Mouse (Mus musculus) adipocyte (in vitro differentiated cells): ENCODE results near the gene Rexo1.

Experiments used
- DNase-seq: peaks from one replicate; pipeline ENCODE4 v3.0.0-alpha.2; 2016; ENCODE audit warnings: low spot score

Gene Rexo1

GRCm38 (mm10) chr10:80584642-80585552 is 23.5 kb upstream of the Rexo1 start:
- no peak for DNase-seq

- no peak for DNase-seq
These were observed 22.7 kb upstream of the Rexo1 start for GRCm38 (mm10) chr10:80584045-80584488.

- DNase-seq: no peak
These were observed 21.7 kb upstream of the Rexo1 start for GRCm38 (mm10) chr10:80583047-80583446.

- peak; percentile 77 for DNase-seq
These were observed 17.6 kb upstream of the Rexo1 start for GRCm38 (mm10) chr10:80578911-80579310.

- peak; percentile 83 for DNase-seq
These were observed 16.9 kb upstream of the Rexo1 start for GRCm38 (mm10) chr10:80578131-80578750.

GRCm38 (mm10) chr10:80577195-80578130 is 16.1 kb upstream of the Rexo1 start, which contains the start of gene Klf16:
Klf16 (minus strand) TSS chr10:80577321.
- peak; percentile 96 for DNase-seq

GRCm38 (mm10) chr10:80576351-80577194 is 15.2 kb upstream of the Rexo1 start:
- DNase-seq: peak; percentile 39

- DNase-seq: no peak
These were observed 14.6 kb upstream of the Rexo1 start for GRCm38 (mm10) chr10:80575925-80576324.

GRCm38 (mm10) chr10:80574896-80575295 is 13.5 kb upstream of the Rexo1 start:
- DNase-seq: no peak

GRCm38 (mm10) chr10:80573944-80574343 is 12.6 kb upstream of the Rexo1 start:
- DNase-seq: no peak

- no peak for DNase-seq
These were observed 11.1 kb upstream of the Rexo1 start for GRCm38 (mm10) chr10:80572477-80572876.

GRCm38 (mm10) chr10:80570871-80571836 is 9.8 kb upstream of the Rexo1 start:
- no peak for DNase-seq

- DNase-seq: no peak
These were observed 9.1 kb upstream of the Rexo1 start for GRCm38 (mm10) chr10:80570419-80570818.

GRCm38 (mm10) chr10:80569664-80570066 is 8.3 kb upstream of the Rexo1 start:
- no peak for DNase-seq

- DNase-seq: no peak
These were observed 7.5 kb upstream of the Rexo1 start for GRCm38 (mm10) chr10:80568876-80569275.

GRCm38 (mm10) chr10:80566375-80567092 is 5.2 kb upstream of the Rexo1 start:
- DNase-seq: peak; percentile 75

GRCm38 (mm10) chr10:80560621-80561020 is 739 bp downstream of the Rexo1 start:
- DNase-seq: peak; percentile 55

GRCm38 (mm10) chr10:80559431-80559830 is 1.9 kb downstream of the Rexo1 start:
- DNase-seq: no peak

- peak; percentile 86 for DNase-seq
These were observed 3.9 kb downstream of the Rexo1 start for GRCm38 (mm10) chr10:80557346-80557965.
